Mouse (Mus musculus) thymus, postnatal 10 days (tissue): ENCODE results near the gene Ppil6.

ENCODE experiments used
- DNase-seq, 2 experiments: peaks; one replicate each; pipeline ENCODE4 v3.0.0; 2021; ENCODE audit warnings: low spot score in 2 of 2

Gene Ppil6

DNA sequence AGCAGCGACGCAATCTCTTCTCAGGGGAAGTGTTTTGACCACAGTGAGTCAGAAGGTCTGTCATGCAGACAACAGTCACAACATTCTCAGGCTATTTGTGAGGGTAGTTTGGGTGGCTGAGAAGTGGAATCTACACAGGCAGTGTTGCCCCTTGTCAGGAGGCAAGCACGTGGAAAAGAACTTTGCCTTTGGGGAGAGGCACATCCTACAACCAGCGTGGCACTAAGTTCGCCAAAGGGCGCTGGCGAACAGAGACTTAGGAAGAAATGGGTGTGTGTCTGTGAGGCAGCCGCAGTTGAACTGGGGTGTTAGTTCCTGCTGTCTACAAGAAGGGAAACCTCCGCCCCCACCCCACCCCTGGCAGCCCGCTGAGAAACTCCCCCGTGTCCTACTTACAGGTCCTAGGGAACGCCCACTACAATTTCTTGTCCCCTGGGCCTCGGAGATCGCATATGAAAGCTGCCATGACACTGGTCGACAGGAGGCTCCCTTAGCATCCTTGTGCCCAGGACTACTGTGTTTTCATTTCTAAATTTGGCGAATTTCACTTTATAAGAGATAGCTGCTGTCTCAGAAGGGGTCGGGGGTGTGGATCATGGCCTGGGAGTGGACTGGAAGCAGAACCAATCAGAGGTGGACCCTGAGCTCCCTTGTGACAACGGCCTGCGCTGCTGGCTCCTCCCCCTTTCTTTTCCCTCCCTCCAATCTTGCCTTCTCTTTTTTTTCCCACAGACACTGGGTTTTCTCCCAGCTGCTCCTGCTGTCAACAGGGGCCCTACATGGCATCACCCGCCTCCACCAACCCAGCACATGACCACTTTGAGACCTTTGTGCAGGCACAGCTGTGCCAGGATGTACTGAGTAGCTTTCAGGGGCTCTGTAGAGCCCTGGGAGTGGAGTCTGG, 12.7 kb upstream of the Ppil6 start:
- DNase-seq, result peak; percentile 67 to 68

DNA sequence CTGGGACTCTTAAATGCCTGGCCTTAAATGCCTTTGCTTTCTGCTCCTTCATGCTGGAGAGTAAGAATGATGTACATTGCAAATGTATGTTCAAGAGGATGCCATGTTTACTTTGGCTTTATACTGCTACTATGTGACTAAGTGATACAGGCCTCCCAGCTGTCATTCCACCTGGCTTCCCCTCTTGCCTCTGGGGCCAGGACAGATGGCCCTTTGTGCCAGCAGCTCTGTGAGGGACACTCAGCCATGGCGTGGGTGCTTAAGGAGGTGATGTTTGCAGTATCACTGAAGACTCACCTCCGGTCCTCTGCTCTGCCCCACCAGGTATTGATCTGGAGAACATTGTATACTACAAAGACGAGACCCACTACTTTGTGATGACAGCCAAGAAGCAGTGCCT, 10.3 kb upstream of the Ppil6 start:
- DNase-seq, result no peak

DNA sequence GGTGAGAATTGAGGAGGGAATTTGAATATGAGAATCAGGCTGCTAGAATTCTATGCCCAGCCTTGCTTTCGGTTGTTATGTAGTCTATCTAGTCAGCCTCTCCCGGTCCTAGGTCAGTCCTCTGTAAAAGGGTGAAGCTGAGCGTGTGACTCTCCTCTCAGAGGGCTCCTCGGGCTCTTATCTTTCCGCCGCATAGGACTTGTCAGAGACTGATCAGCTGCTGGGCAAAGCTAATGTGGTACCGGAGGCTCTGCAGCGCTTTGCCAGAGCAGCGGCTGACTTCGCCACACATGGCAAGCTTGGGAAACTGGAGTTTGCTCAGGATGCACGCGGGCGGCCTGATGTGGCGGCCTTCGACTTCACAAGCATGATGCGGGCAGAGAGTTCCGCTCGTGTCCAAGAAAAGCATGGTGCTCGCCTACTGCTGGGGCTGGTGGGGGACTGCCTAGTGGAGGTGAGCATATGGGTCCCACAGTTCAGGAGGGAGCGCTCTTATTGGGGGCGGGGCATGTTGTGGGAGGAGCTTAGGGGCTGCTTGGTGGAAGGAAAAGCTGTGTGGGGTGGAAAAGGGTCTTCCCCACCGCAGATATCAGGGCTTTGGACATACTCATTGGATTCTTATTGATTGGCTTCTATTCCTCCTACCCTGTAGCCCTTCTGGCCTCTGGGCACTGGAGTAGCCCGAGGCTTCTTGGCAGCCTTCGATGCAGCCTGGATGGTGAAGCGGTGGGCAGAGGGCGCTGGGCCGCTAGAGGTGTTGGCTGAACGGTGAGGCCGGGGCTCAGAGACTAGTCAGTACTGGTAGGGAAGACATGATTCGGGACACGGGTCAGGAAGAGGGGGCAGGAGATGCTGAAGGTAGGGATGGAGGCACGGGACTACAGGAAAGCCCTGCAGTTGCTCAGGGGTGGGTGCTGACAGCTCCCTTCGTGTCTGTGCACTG, 9.0 kb upstream of the Ppil6 start:
- DNase-seq, result no peak

DNA sequence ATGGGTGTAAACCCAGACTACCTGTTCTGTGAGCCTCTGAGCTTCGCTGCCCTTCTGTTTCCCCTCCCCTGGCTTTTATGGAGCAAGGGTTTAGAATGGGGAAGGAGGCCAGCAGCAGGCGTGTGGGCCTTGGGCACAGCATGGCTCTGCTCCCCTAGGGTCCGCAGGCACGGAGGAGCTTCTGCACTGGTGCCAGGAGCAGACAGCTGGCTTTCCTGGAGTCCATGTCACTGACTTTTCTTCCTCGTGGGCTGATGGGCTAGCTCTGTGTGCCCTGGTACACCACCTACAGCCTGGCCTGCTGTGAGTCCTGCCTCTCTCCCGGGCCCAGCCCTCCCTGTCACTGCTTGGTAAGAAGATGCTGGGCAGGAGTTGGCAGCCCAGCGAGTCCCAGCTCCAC, 7.8 kb upstream of the Ppil6 start:
- DNase-seq, result no peak

DNA sequence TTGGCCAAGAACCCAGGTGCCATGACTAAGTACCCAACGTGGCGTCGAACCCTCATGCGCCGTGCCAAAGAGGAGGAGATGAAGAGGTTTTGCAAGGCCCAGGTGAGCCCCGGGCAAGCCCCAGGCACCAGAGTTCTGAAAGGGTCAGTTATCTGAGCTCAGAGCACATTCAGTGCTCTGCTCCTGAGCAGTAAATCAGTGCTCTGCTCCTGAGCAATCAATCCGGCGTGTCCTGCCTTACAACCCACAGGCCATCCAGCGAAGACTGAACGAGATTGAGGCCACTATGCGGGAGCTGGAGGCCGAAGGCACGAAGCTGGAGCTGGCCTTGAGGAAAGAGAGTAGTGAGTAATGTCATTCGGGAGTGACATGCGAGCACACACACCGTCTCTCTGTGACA, 4.5 kb upstream of the Ppil6 start:
- no peak for DNase-seq

DNA sequence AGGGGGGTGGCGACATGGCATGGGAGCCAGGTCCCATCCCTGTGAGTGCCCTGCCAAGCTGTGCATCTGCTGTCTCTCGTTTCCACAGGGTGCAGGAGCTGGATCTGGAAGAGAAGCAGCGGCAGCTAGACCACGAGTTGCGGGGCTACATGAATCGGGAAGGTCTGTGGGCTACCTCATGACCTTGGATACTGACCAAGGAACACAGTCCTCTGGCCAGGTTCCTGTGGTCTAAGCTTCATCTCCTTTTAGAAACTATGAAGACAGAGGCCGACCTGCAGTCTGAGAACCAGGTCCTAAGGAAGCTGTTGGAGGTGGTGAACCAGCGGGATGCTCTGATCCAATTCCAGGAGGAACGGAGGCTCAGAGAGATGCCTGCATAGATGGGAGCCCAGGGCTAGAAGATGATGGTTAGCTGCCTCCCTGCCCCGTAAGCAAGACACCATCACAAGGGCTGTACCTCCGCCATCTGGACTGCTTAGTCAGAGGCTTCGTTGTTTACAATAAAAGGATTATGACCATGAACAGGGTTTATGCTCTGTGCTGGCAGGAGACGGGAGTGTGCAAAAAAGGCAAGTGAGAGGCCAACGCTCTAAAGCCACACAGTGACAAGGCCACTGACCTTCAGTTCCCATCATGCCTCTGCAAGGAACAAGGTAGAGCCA, 3.6 kb upstream of the Ppil6 start:
- no peak for DNase-seq

DNA sequence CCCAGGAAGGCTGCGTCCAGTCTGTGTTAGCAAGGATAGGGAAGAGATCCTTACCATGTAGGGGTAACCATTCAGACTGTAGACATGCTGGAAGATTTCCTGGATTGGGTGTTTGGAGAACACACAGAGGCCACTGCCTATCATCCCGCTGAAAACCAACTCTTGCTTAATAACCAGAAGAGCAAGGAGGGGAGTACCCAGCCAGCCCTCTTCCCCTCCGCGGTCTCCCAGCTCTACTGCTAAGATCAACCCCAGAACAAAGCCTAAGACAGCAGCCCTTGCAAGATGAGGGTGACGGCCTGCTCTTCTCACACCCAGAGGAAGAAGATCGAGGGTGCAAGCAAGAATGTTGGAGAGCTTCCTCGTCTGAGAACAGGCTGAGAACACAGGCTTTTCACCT, 1.4 kb upstream of the Ppil6 start:
- no peak for DNase-seq

DNA sequence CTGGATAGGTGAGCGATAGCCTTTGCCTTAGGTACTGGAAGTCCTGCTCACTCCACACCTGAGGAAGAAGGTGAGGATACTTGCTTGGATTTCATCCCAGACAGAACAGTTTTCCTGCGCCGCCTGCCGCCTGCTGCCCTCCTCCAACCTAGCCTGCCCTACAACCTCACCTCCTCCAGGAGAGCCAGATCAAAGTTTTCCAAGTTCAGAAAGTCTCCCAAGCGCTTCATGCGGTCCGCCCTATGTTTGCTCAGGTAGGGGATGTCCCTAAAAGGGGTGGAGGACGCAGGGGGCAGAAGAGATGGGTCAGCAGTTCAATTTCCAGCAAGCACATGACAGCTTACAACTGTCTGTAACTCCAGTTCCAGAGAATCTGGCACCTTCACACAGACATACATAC, 945 bp upstream of the Ppil6 start:
- no peak for DNase-seq

DNA sequence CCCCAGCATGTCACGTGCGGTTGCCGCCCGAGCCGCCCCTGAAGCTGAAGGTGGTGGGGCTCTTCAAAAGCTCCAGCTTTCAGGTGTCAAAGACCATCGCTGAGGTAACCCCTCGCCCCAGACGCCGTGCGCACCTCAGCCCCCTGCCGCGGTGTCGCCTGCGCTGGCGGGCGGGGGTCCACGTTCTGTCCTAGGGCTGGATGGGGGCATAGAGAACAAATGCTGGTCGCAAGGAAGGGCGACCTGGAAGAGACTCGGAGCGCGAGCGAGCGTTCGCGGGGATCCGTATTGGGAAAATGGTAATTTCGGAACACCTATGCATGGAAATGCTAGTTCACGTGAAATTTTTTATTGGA, 257 bp downstream of the Ppil6 start:
- DNase-seq, result no peak

DNA sequence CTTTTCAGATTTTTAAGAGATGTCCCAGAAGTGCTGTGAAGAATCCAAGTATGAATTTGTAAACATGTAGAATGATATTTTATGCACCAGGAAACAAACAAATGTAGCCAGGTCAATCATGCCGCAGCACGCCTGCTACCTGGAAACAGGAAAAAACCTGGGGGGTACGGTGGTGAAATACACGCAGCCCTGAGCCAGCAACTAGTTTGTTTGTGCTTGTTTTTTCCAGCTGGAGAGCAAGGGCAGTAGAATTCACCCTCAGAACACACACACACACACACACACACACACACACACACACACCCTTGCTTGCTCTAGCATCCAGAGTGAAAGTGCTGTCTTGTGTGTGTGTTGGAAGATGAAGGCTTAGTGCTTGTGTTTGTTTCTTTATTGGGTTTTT, 872 bp downstream of the Ppil6 start:
- DNase-seq, result no peak

DNA sequence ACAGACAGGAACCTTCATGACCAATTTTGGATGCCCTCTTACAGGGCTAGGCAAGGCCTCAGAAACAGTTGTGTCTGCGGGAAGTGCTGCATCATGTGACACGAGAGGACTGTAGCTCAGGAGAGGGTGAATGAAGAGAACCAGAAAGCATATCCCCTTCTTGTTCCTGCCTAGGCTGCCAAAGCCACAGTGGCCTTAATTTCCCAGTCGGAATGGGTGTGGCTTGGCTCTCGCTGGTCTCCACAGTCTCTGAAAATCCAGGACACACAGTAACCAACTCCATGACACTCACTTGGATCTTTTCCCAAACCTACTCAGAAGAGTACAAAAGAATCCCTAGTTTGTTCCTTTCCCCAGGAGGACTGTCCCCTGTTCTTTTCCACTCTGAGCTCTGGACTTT, 10.7 kb downstream of the Ppil6 start:
- DNase-seq, result no peak

DNA sequence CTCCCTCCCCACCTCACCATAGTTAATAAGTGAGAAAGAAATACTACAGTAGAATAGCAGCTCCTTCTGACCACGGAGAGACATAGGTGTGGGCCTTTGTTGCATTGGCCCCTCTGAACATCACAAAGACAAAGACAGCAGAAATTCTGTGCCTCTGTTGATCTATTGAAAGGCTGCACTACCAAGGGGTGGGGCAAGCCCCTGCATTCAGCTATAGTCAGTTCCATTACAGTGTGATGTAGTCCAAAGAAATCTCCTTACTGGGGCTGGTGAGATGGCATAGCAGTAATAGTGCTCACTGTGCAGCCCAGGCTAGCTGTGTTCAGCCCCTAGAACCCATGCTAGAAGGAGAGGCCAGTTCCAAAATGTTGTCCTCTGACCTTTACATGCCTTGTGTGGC, 14.8 kb downstream of the Ppil6 start:
- DNase-seq, result no peak

DNA sequence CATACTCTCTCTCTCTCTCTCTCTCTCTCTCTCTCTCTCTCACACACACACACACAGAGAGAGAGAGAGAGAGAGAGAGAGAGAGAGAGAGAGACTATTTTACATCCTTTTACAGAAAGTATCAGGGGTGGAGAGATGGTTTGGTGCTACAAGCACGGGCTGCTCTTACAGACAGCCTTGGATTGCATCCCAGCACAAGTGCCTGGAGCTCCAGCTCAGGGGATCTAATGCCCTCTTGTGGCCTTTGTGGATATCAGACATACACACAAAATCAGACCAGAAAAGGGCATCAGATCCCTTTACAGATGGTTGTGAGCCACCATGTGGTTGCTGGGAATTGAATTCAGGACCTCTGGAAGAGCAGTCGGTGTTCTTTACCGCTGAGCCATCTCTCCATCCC, 15.2 kb downstream of the Ppil6 start:
- DNase-seq, result peak; percentile 40 to 65

DNA sequence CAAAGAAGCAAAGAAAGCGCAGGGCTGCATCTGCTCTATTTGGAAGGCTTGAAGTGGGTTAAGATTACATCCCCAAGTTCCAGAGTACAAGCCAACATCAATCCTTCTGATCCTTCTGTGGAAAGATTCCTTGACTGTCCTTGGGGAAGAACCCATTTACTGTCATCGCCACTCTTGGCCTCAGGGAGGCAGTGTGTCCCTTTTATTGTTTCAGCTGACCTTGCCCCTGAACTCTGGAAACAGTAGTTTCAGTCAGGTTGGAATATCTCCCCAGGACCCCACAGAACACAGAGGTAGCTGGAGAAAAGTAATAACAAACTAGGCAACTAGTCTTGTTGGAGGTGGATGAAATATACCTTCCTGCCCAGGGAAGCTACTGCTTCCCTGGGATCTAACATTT, 18.9 kb downstream of the Ppil6 start:
- DNase-seq, result peak in 1 of 2 experiments; percentile 35

DNA sequence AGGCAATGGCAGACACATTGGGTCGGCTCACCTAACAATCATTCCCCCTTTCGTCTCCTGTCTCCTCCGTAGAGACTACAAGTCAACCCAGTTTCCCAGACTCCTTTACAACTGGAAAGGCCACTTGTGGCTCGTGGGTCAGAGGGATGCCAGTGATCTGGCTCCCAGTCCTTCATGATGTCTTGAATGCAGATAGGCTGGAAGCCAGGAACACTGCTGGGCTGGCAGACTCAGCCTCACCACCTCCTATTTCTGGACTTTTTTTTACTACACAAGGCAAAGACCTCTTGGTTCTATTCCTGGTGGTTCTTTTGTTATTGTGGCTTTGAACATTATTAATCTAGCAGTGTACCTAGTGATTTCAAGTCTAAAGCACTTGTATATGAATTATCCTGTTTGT, 24.1 kb downstream of the Ppil6 start:
- DNase-seq, result no peak

DNA sequence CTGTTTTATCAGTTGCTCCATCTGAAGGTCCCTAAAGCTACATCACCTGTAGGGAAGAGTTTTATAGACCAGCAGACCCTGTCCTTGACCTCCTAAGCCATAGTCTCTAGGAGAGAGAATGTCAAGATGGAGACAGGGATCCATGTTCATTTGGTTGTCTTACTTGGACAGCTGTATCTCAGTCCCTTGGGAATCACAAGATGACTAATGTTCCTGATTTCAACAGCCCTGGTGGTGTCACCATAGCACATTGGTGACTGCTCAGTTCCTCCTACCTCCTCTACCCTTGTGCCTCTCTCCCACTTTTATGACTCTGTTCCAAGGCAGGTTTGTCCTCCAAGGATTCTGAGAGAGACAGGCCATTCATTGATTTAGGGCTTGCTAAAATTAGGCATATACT, 24.7 kb downstream of the Ppil6 start:
- DNase-seq, result no peak

DNA sequence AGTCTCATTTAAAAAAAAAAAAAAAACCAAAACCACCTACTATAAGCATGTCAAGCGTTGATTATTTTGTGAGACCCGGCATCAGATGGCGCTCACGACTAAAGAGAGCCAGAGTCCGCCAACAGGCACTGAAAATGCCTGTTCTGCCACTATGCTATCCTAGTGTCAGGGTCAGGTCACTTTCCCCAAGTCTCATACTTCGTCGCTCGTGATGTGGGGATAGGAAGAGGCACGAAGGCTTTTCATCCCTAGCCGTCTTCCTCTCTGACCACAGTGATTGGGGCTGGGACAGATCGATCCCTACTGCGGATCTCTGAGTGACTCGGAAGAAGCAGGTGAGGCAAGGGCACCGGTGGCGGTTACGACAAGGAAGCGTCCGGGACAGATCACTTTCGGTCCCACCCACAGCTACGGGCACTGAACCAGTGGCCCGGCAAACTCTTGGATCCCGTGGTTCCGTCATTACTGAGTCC, 28.3 kb downstream of the Ppil6 start:
- peak; percentile 78 to 82 for DNase-seq

DNA sequence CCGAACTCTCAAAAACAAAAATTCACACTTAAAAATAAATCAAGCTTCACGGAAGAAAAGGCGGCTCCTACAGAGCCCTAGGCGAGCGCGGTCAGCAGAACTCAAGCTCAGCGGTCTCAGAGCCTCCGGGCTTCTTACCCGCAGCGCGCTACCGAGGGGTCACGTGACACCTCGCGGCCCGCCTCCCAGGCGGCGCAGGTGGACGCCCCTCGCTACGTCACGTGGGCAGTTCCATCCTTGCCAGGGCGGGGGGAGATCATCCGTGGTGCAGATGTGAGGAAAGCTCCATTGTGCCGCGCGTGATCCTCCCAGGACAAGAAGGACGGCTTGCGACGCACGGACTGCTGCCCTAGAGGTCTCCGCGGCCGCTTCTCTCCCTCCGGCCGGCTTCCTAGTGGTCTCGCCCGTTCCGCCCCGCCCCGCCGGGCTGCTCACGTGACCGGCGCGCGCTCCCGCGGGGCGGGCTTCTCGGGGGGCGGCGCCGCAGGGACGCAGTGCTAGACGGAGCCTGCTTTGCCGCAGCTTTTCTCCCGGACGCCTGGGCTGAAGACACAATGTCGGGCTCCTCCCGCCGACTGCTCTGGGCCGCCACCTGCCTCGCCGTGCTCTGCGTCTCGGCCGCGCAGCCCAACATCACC, 28.9 kb downstream of the Ppil6 start, which contains the start of gene Cd164:
Gene Cd164 (plus strand): TSS at position 434 of the 638 bp plus-strand sequence.
- DNase-seq, result peak; percentile 88 to 93

DNA sequence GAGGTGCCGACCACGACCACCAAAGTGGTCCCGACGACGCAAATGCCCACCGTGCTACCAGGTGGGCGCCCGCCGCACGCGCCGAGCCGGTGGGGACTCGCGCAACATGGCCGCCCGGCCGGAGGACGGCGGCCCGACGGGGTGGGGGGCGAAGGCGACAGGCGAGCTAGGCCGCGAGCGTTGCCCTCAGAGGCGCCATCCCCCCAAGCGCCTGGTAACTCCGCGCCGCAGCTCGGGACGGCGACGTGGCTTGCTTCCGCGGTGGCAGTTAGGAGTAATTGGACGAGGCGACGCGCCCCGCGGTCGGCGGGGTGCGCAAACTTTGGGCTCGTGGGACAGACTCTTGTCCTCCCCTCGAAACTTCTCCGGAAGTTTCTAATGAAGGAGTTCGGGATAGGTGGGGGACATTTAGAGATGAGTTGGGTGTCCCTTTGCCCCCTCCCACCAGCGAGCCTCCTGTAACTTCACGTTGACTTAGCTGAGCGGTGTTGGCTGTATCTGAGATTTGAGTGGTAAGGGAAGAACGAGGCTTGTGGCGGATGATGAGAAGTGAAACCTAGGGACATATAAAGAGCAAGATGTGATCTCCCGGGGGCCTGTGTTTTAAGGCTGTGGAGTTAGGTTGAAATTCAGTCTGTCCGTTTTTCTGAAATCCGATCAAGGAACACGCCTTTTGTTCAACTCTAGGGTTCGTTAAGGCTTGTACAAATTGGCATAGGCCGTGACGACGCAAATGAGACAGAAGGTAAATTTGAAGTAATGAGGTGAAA, 29.6 kb downstream of the Ppil6 start:
- DNase-seq, result peak; percentile 61 to 62

DNA sequence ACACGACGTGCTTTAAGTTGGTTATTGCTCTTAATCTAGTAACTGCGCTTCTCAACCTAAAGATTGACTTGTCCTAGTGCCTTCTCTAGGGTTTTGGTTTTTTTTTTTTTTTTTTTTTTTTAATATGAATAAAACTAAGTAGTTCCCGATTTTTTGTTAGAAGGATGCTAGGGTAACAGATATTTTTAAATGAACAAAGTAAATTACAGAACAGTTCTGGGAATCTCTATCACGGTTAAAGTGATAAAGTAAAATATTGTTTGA, 30.1 kb downstream of the Ppil6 start:
- DNase-seq, result no peak

DNA sequence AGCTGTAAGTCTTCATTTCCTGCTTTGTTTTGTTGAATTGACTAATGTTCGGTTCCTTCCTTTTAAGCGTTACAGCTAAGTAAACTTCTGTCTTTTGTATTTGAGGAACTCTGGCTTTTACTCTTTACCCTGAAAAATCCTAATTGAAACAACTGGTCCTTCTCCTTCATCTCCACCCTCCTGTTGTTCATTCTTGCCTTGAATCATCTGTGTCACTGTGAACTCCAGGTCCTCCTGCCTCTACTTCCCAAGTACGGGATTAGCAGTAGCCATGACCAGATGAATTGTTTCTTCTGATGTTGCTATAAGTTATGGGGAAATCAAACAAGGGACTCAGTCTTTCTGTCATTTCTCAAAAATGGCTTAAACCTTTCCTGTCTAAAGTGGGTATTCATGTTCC, 33.1 kb downstream of the Ppil6 start:
- DNase-seq, result no peak
